ENCODE assay signal across 9 mouse cellular contexts in the genomic region with DNA sequence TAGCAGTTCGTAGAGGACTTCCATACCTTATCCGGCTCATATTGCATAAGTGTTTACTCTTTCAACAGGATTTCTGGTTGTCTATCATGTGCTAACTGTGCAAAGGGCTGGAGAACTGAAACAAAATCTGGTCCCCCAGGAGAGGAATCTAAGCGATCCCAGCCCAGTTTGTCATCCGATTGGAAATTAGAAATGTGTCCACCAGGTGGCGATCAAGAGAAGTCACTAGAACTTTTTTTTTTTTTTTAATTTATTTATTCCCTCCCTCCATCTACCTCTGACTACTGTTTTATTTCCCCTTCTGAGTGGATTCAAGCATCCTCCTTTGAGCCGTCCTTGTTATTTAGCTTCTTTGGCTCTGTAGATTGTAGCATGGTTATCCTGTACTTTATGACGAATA. TPM values are rescaled to one million over a fixed set of nuclear protein-coding genes. Genes with fewer than 3 reads are reported as not detected.
DNase-seq lines count a peak whose midpoint lies in the region; ATAC-seq and TF ChIP-seq lines count a peak whose summit lies in the region.
"Had no signal": no experiment of that assay in that cellular context is flagged by ENCODE, and none has a peak within 500 bp of the region (broad histone marks: within the 10 kb centered on the region; RNA-seq: fewer than 3 reads in every experiment).

No protein-coding gene starts in this region.

- ATAC-seq in midbrain, embryonic 13.5 days: no peak
- ATAC-seq in monocyte, adult 5-6 weeks (replicated peaks; ENCODE audit: insufficient number of reproducible peaks, low FRiP score, low TSS enrichment, poor library complexity, severe bottlenecking): no peak

- TF ChIP-seq CTCF in cortical plate, adult 2 months (IDR thresholded peaks at IDR 0.05; ENCODE audit: extremely low read depth, insufficient read depth, low read length): peak; percentile 32; the same call in 1 of the 2 replicates
- peak; percentile 72 for TF ChIP-seq CTCF in left cerebral cortex, adult 2 months (IDR thresholded peaks at IDR 0.05)

- H3K4me1 ChIP-seq in midbrain, embryonic 10.5 days: peaks cover 18% of the 10 kb centered on the region
- H3K4me1 ChIP-seq in midbrain, embryonic 13.5 days (replicated peaks): 0 out of 2 replicates have a peak, but pooled peaks cover 9% of the 10 kb centered on the region
- H3K4me1 ChIP-seq in cortical plate, adult 2 months (ENCODE audit: control insufficient read depth, insufficient read depth, low read length): no peaks in the 10 kb centered on the region

- WGBS in midbrain, embryonic 10.5 days: 38% methylated on average over 7 of the region's 7 CpGs
- 32% methylated on average over 7 of the region's 7 CpGs for WGBS in midbrain, embryonic 13.5 days

- no peaks in the 10 kb centered on the region for H3K9me3 ChIP-seq in midbrain, embryonic 10.5 days (replicated peaks)
- H3K9me3 ChIP-seq in midbrain, embryonic 13.5 days: no peaks in the 10 kb centered on the region

- no peak overlapping the region for H3K27ac ChIP-seq in midbrain, embryonic 10.5 days (replicated peaks)
- H3K27ac ChIP-seq in midbrain, embryonic 13.5 days: no peak overlapping the region
- H3K27ac ChIP-seq in cortical plate, adult 2 months (ENCODE audit: insufficient read depth, low read length): no peak overlapping the region
- H3K27ac ChIP-seq in left cerebral cortex, adult 2 months: no peak overlapping the region
- H3K27ac ChIP-seq: macrophage had no signal

- peak; percentile 45 for DNase-seq in midbrain, embryonic 10.5 days (ENCODE audit: low spot score)
- peak; percentile 56 for DNase-seq in R1 (ENCODE audit: low read depth, low spot score)
- DNase-seq in heart, postnatal 10 days: peak; percentile 77 to 89
- DNase-seq in left cerebral cortex, adult 2 months (ENCODE audit: extremely low spot score in 1 of 2, low spot score in 2 of 2): peak; percentile 50 to 62
- DNase-seq in ovary, postnatal 14 days (ENCODE audit: low spot score): peak; percentile 69

- no peak overlapping the region for H3K4me2 ChIP-seq in midbrain, embryonic 13.5 days (replicated peaks)

- H3K27me3 ChIP-seq in midbrain, embryonic 10.5 days (ENCODE audit: low read depth, poor library complexity, severe bottlenecking): no peaks in the 10 kb centered on the region
- no peaks in the 10 kb centered on the region for H3K27me3 ChIP-seq in midbrain, embryonic 13.5 days

- no peaks in the 10 kb centered on the region for H3K36me3 ChIP-seq in midbrain, embryonic 10.5 days
- no peaks in the 10 kb centered on the region for H3K36me3 ChIP-seq in midbrain, embryonic 13.5 days

- no peak overlapping the region for H3K9ac ChIP-seq in midbrain, embryonic 13.5 days (replicated peaks)

- TF ChIP-seq POLR2A in cortical plate, adult 2 months (IDR thresholded peaks at IDR 0.05; ENCODE audit: extremely low read depth, insufficient read depth, low read length): no peak

- no peak overlapping the region for H3K4me3 ChIP-seq in midbrain, embryonic 10.5 days
- no peak overlapping the region for H3K4me3 ChIP-seq in midbrain, embryonic 13.5 days (replicated peaks)
- no peak overlapping the region for H3K4me3 ChIP-seq in cortical plate, adult 2 months (ENCODE audit: insufficient read depth, low read length)
- H3K4me3 ChIP-seq in left cerebral cortex, adult 2 months: no peak overlapping the region

- intact Hi-C loops in heart, postnatal 10 days (cut with DNase I): loop anchor here (2.0 kb wide), 1 partner anchor 89 kb away; no protein-coding TSS in a partner anchor
- intact Hi-C loops in left cerebral cortex, adult 2 months (cut with DNase I): loop anchor here (10.0 kb wide), 1 partner anchor 621 kb away; no protein-coding TSS in a partner anchor

RNA-seq across cellular contexts. Expression of a gene that starts 14.1 kb away (rescaled TPM):
- 386 and 388 TPM in 2 replicates for polyA plus RNA-seq in midbrain, embryonic 10.5 days (2016; fragmentation: Nextera tagmentation; extraction: Ambion mirVana)
- 170 and 190 TPM in 2 replicates for polyA plus RNA-seq in midbrain, embryonic 13.5 days (2015; fragmentation: Nextera tagmentation; extraction: Ambion mirVana)
- polyA plus RNA-seq in cortical plate, adult 2 months (2012; rRNA removed): 136 and 141 TPM in 2 replicates
- 1 to 10 TPM; 5.9 to 7.4 TPM for total RNA-seq in heart, postnatal 10 days (2021)
- total RNA-seq in left cerebral cortex, adult 2 months (2021): 10 to 100 TPM; 52.5 to 52.7 TPM
- total RNA-seq in monocyte, adult 5-6 weeks (2017): 9.0 to 54.0 TPM (median 33.0 TPM) in 3 replicates

RNA-seq across cellular contexts. Expression of a gene that starts 28.4 kb away (rescaled TPM):
- polyA plus RNA-seq in midbrain, embryonic 10.5 days (2016; fragmentation: Nextera tagmentation; extraction: Ambion mirVana): 6.8 and 8.3 TPM in 2 replicates
- 15.4 and 15.7 TPM in 2 replicates for polyA plus RNA-seq in midbrain, embryonic 13.5 days (2015; fragmentation: Nextera tagmentation; extraction: Ambion mirVana)
- polyA plus RNA-seq in cortical plate, adult 2 months (2012; rRNA removed): 20.6 and 21.1 TPM in 2 replicates
- total RNA-seq in heart, postnatal 10 days (2021): 1 to 10 TPM; 7.9 to 8.6 TPM
- 10 to 100 TPM; 33.2 to 35.0 TPM for total RNA-seq in left cerebral cortex, adult 2 months (2021)
- not detected in 3 replicates for total RNA-seq in monocyte, adult 5-6 weeks (2017)
